Mouse (Mus musculus): ENCODE data around the gene Colec11. TPM values are rescaled to one million over a fixed set of nuclear protein-coding genes. Genes with fewer than 3 reads are reported as not detected.

Gene Colec11
- polyA plus RNA-seq, 1 experiment from 2014 or later, result 1.1 TPM

- DNase-seq (ENCODE audit: low spot score) (no peak), ATAC-seq (ENCODE audit: low FRiP score) (no peak)
- Histone ChIP-seq H3K4me1 (replicated peaks; ENCODE audit: control insufficient read depth, insufficient read depth, low read length) (peaks cover 13% of the 10 kb centered on the region), H3K9ac (peak overlapping the region; percentile 96), H3K4me3 (replicated peaks; ENCODE audit: low read length) (peak overlapping the region; percentile 85), H3K9me3 (ENCODE audit: control insufficient read depth, low read length) (no peaks in the 10 kb centered on the region), H3K27ac (peak overlapping the region; percentile 92), H3K36me3 (replicated peaks; ENCODE audit: control insufficient read depth, insufficient read depth) (peaks cover 45% of the 10 kb centered on the region), H3K4me2 (replicated peaks) (peak overlapping the region; percentile 56), H3K27me3 (ENCODE audit: control insufficient read depth, insufficient read depth, low read length) (no peaks in the 10 kb centered on the region)
- 2% methylated on average over 23 of the region's 23 CpGs for WGBS
These were observed 11.9 kb upstream of the Colec11 start for GRCm38 (mm10) chr12:28635058-28635534.

GRCm38 (mm10) chr12:28628436-28628835 lies 5.3 kb upstream of the Colec11 start:
- WGBS, result 93% methylated on average over 2 of the region's 2 CpGs
- ATAC-seq (ENCODE audit: low FRiP score) (no peak), DNase-seq (ENCODE audit: low spot score) (no peak)
- Histone ChIP-seq H3K9me3 (ENCODE audit: control insufficient read depth, low read length) (no peaks in the 10 kb centered on the region), H3K27me3 (ENCODE audit: control insufficient read depth, insufficient read depth, low read length) (no peaks in the 10 kb centered on the region), H3K4me1 (replicated peaks; ENCODE audit: control insufficient read depth, insufficient read depth, low read length) (no peaks in the 10 kb centered on the region), H3K27ac (no peak overlapping the region), H3K9ac (no peak overlapping the region), H3K36me3 (replicated peaks; ENCODE audit: control insufficient read depth, insufficient read depth) (peaks cover 58% of the 10 kb centered on the region), H3K4me2 (replicated peaks) (no peak overlapping the region), H3K4me3 (replicated peaks; ENCODE audit: low read length) (no peak overlapping the region)

GRCm38 (mm10) chr12:28627092-28627491 lies 3.9 kb upstream of the Colec11 start:
- no peak for ATAC-seq (ENCODE audit: low FRiP score)
- Histone ChIP-seq H3K4me2 (replicated peaks) (no peak overlapping the region), H3K36me3 (replicated peaks; ENCODE audit: control insufficient read depth, insufficient read depth) (peaks cover 44% of the 10 kb centered on the region), H3K9me3 (ENCODE audit: control insufficient read depth, low read length) (no peaks in the 10 kb centered on the region), H3K27ac (no peak overlapping the region), H3K4me1 (replicated peaks; ENCODE audit: control insufficient read depth, insufficient read depth, low read length) (no peaks in the 10 kb centered on the region; the same call in 1 of the 2 replicates), H3K9ac (no peak overlapping the region), H3K27me3 (ENCODE audit: control insufficient read depth, insufficient read depth, low read length) (no peaks in the 10 kb centered on the region), H3K4me3 (replicated peaks; ENCODE audit: low read length) (no peak overlapping the region)
- DNase-seq (ENCODE audit: low spot score), result no peak
- 76% methylated on average over 4 of the region's 4 CpGs for WGBS

- Histone ChIP-seq H3K27me3 (ENCODE audit: control insufficient read depth, insufficient read depth, low read length) (no peaks in the 10 kb centered on the region), H3K27ac (no peak overlapping the region), H3K4me1 (replicated peaks; ENCODE audit: control insufficient read depth, insufficient read depth, low read length) (no peaks in the 10 kb centered on the region; the same call in 1 of the 2 replicates), H3K9me3 (ENCODE audit: control insufficient read depth, low read length) (no peaks in the 10 kb centered on the region), H3K4me2 (replicated peaks) (no peak overlapping the region), H3K4me3 (replicated peaks; ENCODE audit: low read length) (no peak overlapping the region), H3K9ac (no peak overlapping the region), H3K36me3 (replicated peaks; ENCODE audit: control insufficient read depth, insufficient read depth) (peaks cover 27% of the 10 kb centered on the region)
- no peak for DNase-seq (ENCODE audit: low spot score)
- ATAC-seq (ENCODE audit: low FRiP score), result no peak
- 84% methylated on average over 7 of the region's 7 CpGs for WGBS
These were observed 2.2 kb upstream of the Colec11 start for GRCm38 (mm10) chr12:28625407-28625806.

- Histone ChIP-seq H3K4me3 (replicated peaks; ENCODE audit: low read length) (no peak overlapping the region), H3K27ac (no peak overlapping the region), H3K9ac (no peak overlapping the region), H3K4me2 (replicated peaks) (no peak overlapping the region), H3K4me1 (replicated peaks; ENCODE audit: control insufficient read depth, insufficient read depth, low read length) (no peaks in the 10 kb centered on the region; the same call in 1 of the 2 replicates), H3K9me3 (ENCODE audit: control insufficient read depth, low read length) (no peaks in the 10 kb centered on the region), H3K36me3 (replicated peaks; ENCODE audit: control insufficient read depth, insufficient read depth) (peaks cover 16% of the 10 kb centered on the region), H3K27me3 (ENCODE audit: control insufficient read depth, insufficient read depth, low read length) (no peaks in the 10 kb centered on the region)
- 93% methylated on average over 2 of the region's 2 CpGs for WGBS
- no peak for ATAC-seq (ENCODE audit: low FRiP score)
- no peak for DNase-seq (ENCODE audit: low spot score)
These were observed 1.1 kb upstream of the Colec11 start for GRCm38 (mm10) chr12:28624251-28624650.

- no peak overlapping the region for H3K4me3 ChIP-seq (replicated peaks; ENCODE audit: low read length)
- DNase-seq (ENCODE audit: low spot score) (no peak), ATAC-seq (ENCODE audit: low FRiP score) (no peak)
- H3K27ac ChIP-seq, result no peak overlapping the region
- H3K36me3 ChIP-seq (replicated peaks; ENCODE audit: control insufficient read depth, insufficient read depth), result no peaks in the 10 kb centered on the region
- WGBS, result 86% methylated on average over 1 of the region's 1 CpGs
- H3K4me2 ChIP-seq (replicated peaks), result no peak overlapping the region
- H3K27me3 ChIP-seq (ENCODE audit: control insufficient read depth, insufficient read depth, low read length), result no peaks in the 10 kb centered on the region
- H3K9me3 ChIP-seq (ENCODE audit: control insufficient read depth, low read length), result no peaks in the 10 kb centered on the region
- no peaks in the 10 kb centered on the region; the same call in 1 of the 2 replicates for H3K4me1 ChIP-seq (replicated peaks; ENCODE audit: control insufficient read depth, insufficient read depth, low read length)
- no peak overlapping the region for H3K9ac ChIP-seq
These were observed 536 bp downstream of the Colec11 start for GRCm38 (mm10) chr12:28622641-28623040.

- no peaks in the 10 kb centered on the region for H3K9me3 ChIP-seq (ENCODE audit: control insufficient read depth, low read length)
- WGBS, result 52% methylated on average over 5 of the region's 5 CpGs
- ATAC-seq (ENCODE audit: low FRiP score), result no peak
- H3K27me3 ChIP-seq (ENCODE audit: control insufficient read depth, insufficient read depth, low read length), result no peaks in the 10 kb centered on the region
- no peak overlapping the region for H3K27ac ChIP-seq
- H3K36me3 ChIP-seq (replicated peaks; ENCODE audit: control insufficient read depth, insufficient read depth), result no peaks in the 10 kb centered on the region
- no peak overlapping the region for H3K4me2 ChIP-seq (replicated peaks)
- H3K9ac ChIP-seq, result no peak overlapping the region
- H3K4me1 ChIP-seq (replicated peaks; ENCODE audit: control insufficient read depth, insufficient read depth, low read length), result no peaks in the 10 kb centered on the region; the same call in 1 of the 2 replicates
- no peak overlapping the region for H3K4me3 ChIP-seq (replicated peaks; ENCODE audit: low read length)
- DNase-seq (ENCODE audit: low spot score), result no peak
These were observed 1.0 kb downstream of the Colec11 start for GRCm38 (mm10) chr12:28622167-28622532.

- Histone ChIP-seq H3K9ac (no peak overlapping the region), H3K27ac (no peak overlapping the region), H3K36me3 (replicated peaks; ENCODE audit: control insufficient read depth, insufficient read depth) (no peaks in the 10 kb centered on the region), H3K9me3 (ENCODE audit: control insufficient read depth, low read length) (no peaks in the 10 kb centered on the region), H3K27me3 (ENCODE audit: control insufficient read depth, insufficient read depth, low read length) (no peaks in the 10 kb centered on the region), H3K4me3 (replicated peaks; ENCODE audit: low read length) (no peak overlapping the region), H3K4me1 (replicated peaks; ENCODE audit: control insufficient read depth, insufficient read depth, low read length) (no peaks in the 10 kb centered on the region; the same call in 1 of the 2 replicates), H3K4me2 (replicated peaks) (no peak overlapping the region)
- no peak for DNase-seq (ENCODE audit: low spot score)
- no peak for ATAC-seq (ENCODE audit: low FRiP score)
- WGBS, result 23% methylated on average over 7 of the region's 7 CpGs
These were observed 1.6 kb downstream of the Colec11 start for GRCm38 (mm10) chr12:28621451-28622166.

GRCm38 (mm10) chr12:28617297-28617696 lies 5.9 kb downstream of the Colec11 start:
- no peak for DNase-seq (ENCODE audit: low spot score)
- no peaks in the 10 kb centered on the region for H3K9me3 ChIP-seq (ENCODE audit: control insufficient read depth, low read length)
- H3K36me3 ChIP-seq (replicated peaks; ENCODE audit: control insufficient read depth, insufficient read depth), result no peaks in the 10 kb centered on the region
- H3K4me3 ChIP-seq (replicated peaks; ENCODE audit: low read length), result no peak overlapping the region
- ATAC-seq (ENCODE audit: low FRiP score), result no peak
- WGBS, result 77% methylated on average over 4 of the region's 4 CpGs
- no peak overlapping the region for H3K27ac ChIP-seq
- H3K4me1 ChIP-seq (replicated peaks; ENCODE audit: control insufficient read depth, insufficient read depth, low read length), result no peaks in the 10 kb centered on the region; the same call in 1 of the 2 replicates
- no peak overlapping the region for H3K9ac ChIP-seq
- no peak overlapping the region for H3K4me2 ChIP-seq (replicated peaks)
- no peaks in the 10 kb centered on the region for H3K27me3 ChIP-seq (ENCODE audit: control insufficient read depth, insufficient read depth, low read length)

Data from hindbrain, embryonic 14.5 days (tissue).